Mouse (Mus musculus): ENCODE measurements around the gene Clec4n. TPM values are rescaled to one million over a fixed set of nuclear protein-coding genes. Genes with fewer than 3 reads are reported as not detected.
"Not testable (repeated sequence)": the region's sequence is repeated elsewhere in the genome, so short reads cannot be mapped to it uniquely, and the experiment has no call there.

The Clec4n gene
- polyA plus RNA-seq, 1 experiment from 2014 or later, result 0.51 TPM

DNA sequence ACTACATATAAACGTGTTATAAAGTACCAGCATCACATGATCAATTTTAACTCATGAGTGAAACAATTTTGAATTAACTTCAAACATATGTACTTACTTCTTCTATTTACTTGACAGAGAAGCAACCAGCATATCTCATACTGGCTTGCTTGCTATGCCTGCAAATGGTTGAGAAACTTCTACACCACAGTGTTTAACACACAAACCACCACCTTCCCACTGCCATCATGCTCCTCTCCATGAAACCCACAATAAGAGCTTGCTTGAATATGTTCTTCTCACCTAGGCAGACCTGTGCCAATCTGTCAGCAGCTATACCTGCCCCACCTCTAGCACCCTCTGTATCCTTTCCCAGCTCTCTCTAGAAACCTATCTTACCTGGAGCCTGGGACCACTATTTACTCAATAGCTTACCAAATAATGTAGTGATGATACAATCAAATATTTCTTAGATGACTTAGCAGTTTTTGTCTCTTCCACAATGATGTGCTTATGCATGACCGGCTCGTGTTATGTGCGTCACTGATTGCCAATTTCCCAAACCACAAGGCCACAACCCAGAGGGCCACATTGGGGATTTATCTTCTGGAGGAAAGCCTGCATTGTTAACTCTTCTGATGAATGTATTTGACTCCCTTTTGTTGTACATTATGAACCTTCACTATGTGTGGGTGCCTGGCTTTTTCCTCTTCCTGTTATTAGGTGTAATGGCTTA, 30.4 kb downstream of the Clec4n start:
- no peaks in the 10 kb centered on the region for H3K27me3 ChIP-seq
- 88% methylated on average over 4 of the region's 4 CpGs for WGBS
- no peak overlapping the region for H3K4me2 ChIP-seq
- H3K36me3 ChIP-seq (replicated peaks), result no peaks in the 10 kb centered on the region
- H3K4me3 ChIP-seq (replicated peaks), result no peak overlapping the region
- no peaks in the 10 kb centered on the region for H3K4me1 ChIP-seq
- H3K9me3 ChIP-seq, result no peaks in the 10 kb centered on the region
- ATAC-seq (ENCODE audit: low FRiP score), result no peak
- no peak overlapping the region for H3K27ac ChIP-seq
- no peak overlapping the region for H3K9ac ChIP-seq

DNA sequence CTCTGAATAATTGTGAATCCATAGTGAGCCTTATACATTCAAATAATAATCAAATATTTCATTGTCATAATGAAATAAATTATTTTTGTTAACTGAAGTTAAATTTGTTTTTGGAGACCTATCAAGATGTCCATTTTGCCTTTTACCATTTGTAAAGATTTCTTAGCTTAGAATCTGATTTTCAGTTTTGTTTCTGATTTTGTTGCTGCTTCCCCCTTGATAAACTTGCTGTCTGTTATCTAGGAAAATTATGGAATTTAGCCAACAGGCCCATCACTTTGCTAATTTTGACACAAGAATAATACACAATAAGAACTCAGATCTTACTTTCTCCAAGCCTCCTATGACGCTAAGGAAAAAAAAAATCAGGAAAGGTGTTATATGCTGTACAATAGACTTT, 31.2 kb downstream of the Clec4n start:
- H3K4me2 ChIP-seq, result no peak overlapping the region
- H3K9ac ChIP-seq, result no peak overlapping the region
- H3K27me3 ChIP-seq, result no peaks in the 10 kb centered on the region
- WGBS, result 97% methylated on average over 1 of the region's 1 CpGs
- no peaks in the 10 kb centered on the region for H3K9me3 ChIP-seq
- no peak for ATAC-seq (ENCODE audit: low FRiP score)
- no peak overlapping the region for H3K4me3 ChIP-seq (replicated peaks)
- no peak overlapping the region for H3K27ac ChIP-seq
- H3K36me3 ChIP-seq (replicated peaks), result no peaks in the 10 kb centered on the region
- no peaks in the 10 kb centered on the region for H3K4me1 ChIP-seq

DNA sequence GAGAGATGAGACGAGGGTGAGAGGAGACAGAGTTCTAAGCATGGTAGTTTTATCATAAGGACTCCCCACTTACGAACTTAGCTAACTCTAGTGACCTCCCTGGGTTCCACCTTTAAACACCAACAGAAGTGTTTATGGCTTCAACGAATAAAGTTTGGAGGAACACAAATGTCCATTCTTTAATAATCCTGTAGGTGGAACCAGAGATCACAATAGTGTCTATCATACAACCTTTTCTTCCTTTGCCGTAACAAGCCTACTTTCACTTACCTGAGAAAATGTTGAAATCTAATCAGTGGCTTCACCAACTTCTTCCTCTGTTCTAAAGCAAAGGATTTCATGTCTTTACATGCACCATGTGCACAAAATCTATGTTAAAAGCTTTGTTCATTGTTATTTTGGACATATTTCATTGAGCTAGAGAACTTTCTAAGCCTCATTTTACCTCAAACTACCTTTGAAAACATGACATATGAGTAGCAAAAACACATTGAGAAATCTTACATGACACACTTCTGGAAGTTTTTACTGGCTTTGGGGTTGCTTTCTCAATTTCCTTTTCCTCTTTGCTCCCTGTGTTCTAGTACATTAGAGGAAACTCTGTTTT, 32.0 kb downstream of the Clec4n start, which contains the start of gene Clec4d:
TSS of gene Clec4d (plus strand) at position 557 of the 607 bp plus-strand sequence.
- Histone ChIP-seq H3K27me3 (no peaks in the 10 kb centered on the region), H3K9me3 (no peaks in the 10 kb centered on the region), H3K4me1 (no peaks in the 10 kb centered on the region), H3K27ac (no peak within 1 kb of the TSS), H3K4me2 (no peak within 1 kb of the TSS), H3K36me3 (replicated peaks) (no peaks in the 10 kb centered on the region), H3K9ac (no peak within 1 kb of the TSS), H3K4me3 (replicated peaks) (no peak within 1 kb of the TSS)
- WGBS, result 84% methylated on average over 4 of the region's 4 CpGs
- no peak for ATAC-seq (ENCODE audit: low FRiP score)

DNA sequence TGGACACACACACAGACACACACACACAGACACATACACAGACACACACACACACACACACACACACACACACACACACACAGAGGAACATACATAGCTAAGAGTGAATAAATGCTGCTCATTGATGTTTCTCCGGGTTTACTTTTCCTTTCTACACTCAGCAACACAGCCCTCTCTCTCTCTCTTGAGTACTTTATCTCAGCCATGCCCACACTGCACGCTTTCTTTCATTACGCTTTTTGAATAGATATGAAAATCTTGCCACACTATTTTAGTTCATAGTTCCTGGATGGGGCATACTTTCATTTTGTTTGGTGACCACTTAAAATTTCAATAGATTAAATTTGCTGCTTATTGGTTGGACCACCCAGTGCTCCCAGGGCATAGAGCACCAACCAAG, 34.6 kb downstream of the Clec4n start:
- Histone ChIP-seq H3K27ac (no peak overlapping the region), H3K4me3 (replicated peaks) (no peak overlapping the region), H3K4me1 (no peaks in the 10 kb centered on the region), H3K36me3 (replicated peaks) (no peaks in the 10 kb centered on the region), H3K27me3 (no peaks in the 10 kb centered on the region), H3K4me2 (no peak overlapping the region), H3K9me3 (no peaks in the 10 kb centered on the region), H3K9ac (no peak overlapping the region)
- 91% methylated on average over 3 of the region's 3 CpGs for WGBS
- no peak for ATAC-seq (ENCODE audit: low FRiP score)

DNA sequence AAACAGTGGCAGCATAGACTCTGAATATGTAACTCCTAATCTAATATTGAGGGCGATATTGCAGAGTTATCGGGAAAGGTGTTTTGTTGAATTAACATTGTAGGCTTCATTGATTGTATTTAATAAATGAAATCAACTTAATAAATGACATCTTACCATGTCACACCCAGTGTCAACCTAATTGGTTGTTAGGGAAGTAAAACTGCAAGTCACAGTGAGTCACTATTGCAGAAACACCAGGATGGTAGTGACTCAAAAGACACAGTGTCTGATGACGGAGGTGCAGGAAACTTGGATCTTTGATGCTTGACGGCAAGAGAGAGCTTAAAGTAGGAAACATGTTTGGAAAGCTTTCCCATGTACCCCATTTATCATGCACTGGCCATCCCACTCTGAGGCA, 36.2 kb downstream of the Clec4n start:
- Histone ChIP-seq H3K27me3 (no peaks in the 10 kb centered on the region), H3K4me1 (no peaks in the 10 kb centered on the region)
- ATAC-seq (ENCODE audit: low FRiP score), result no peak

DNA sequence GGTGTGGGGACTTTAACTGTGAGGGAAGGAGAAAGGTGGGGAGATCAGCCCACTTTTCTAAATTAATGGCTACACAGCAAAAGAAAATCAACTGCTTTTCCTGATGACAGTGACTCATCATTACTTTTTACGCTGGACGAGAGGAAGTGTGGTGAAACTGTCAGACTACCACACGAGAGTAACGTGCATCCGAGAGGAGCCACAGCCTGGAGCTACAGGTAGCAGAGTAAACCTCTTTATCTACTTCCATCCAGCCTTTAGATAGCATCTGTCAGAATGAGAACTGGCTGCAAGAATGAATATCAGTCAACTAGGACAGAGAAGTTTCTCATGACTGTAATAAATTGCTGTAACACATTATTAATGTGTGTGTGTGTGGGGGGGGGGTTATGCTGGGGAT, 37.3 kb downstream of the Clec4n start:
- no peaks in the 10 kb centered on the region for H3K27me3 ChIP-seq
- H3K9me3 ChIP-seq, result no peaks in the 10 kb centered on the region
- WGBS, result 85% methylated on average over 5 of the region's 5 CpGs
- no peak overlapping the region for H3K4me2 ChIP-seq
- no peaks in the 10 kb centered on the region for H3K36me3 ChIP-seq (replicated peaks)
- no peak overlapping the region for H3K4me3 ChIP-seq (replicated peaks)
- H3K27ac ChIP-seq, result no peak overlapping the region
- ATAC-seq (ENCODE audit: low FRiP score), result no peak
- no peak overlapping the region for H3K9ac ChIP-seq
- H3K4me1 ChIP-seq, result no peaks in the 10 kb centered on the region

More for the DNA sequence above, 36.2 kb downstream of the Clec4n start:
- Histone ChIP-seq H3K4me3 (replicated peaks) (no peak overlapping the region), H3K4me2 (no peak overlapping the region), H3K36me3 (replicated peaks) (no peaks in the 10 kb centered on the region), H3K9ac (no peak overlapping the region), H3K27ac (no peak overlapping the region), H3K9me3 (no peaks in the 10 kb centered on the region)
- 93% methylated on average over 4 of the region's 4 CpGs for WGBS

DNA sequence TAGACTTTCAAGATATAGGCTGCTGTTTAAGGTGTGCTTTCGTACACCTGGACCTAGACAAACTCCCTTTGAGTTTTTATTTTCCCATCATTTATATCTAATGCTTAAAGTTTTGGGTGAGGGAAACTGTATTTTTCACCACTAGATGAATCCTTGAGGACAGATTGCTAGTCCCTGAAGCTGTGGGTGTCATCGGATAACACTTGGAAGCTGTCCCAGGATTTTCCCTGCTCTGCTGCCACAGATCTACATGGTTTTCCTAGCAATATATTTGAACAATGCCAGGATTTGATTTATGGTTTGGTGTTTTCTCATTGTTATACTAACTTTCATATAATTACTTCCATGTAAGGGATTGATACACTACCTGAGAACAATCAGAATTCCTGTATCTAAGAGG, 49.8 kb downstream of the Clec4n start:
- H3K9ac ChIP-seq, result no peak overlapping the region
- H3K4me2 ChIP-seq, result no peak overlapping the region
- H3K27me3 ChIP-seq, result no peaks in the 10 kb centered on the region
- no peaks in the 10 kb centered on the region for H3K9me3 ChIP-seq
- H3K27ac ChIP-seq, result no peak overlapping the region
- ATAC-seq (ENCODE audit: low FRiP score), result no peak
- no peaks in the 10 kb centered on the region for H3K36me3 ChIP-seq (replicated peaks)
- H3K4me3 ChIP-seq (replicated peaks), result no peak overlapping the region
- 84% methylated on average over 2 of the region's 2 CpGs for WGBS
- H3K4me1 ChIP-seq, result no peaks in the 10 kb centered on the region

DNA sequence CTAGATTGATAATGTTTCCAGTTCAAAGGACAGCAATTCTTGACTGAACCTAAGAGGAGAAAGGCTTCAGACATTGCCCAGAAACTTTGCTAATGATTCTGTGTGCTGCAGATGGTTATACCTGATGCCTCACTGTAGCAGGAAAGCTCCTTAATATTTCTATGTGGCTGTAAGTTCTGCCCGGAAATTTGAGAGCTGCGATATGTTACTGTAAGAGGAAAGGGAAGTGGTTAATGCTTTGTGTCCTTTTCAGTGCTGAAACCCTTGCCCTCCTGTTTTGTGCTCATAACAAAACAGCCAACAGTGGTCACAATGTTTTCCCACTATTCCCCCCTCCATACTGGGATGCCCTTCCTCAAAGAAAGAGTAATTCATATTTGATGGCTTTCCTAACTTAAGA, 56.7 kb downstream of the Clec4n start:
- H3K9ac ChIP-seq, result no peak overlapping the region
- H3K27ac ChIP-seq, result no peak overlapping the region
- H3K4me3 ChIP-seq (replicated peaks), result no peak overlapping the region
- no peak for ATAC-seq (ENCODE audit: low FRiP score)
- no peaks in the 10 kb centered on the region for H3K9me3 ChIP-seq
- H3K4me1 ChIP-seq, result no peaks in the 10 kb centered on the region
- H3K36me3 ChIP-seq (replicated peaks), result no peaks in the 10 kb centered on the region
- H3K27me3 ChIP-seq, result no peaks in the 10 kb centered on the region
- WGBS, result 95% methylated on average over 2 of the region's 2 CpGs
- H3K4me2 ChIP-seq, result no peak overlapping the region

DNA sequence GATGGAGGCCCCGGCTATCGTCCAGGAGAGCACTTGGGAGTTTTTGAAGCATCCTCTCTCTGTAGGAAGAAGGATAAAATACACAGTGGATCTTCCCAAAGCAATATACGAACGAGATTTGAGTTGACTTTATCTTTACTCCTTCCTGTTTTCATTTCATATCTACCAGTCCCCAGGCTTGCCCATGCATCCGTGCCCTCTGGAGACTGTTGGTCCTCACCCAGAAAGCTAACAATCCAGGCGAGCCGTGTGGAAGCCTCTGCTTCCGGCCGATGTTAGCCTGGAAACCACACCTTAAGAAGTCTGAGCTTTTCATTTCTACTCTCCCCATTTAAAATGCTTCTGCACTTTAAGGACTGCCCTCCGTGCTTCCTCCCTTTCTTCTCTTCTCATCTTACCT, 59.3 kb downstream of the Clec4n start:
- 83% methylated on average over 10 of the region's 10 CpGs for WGBS

DNA sequence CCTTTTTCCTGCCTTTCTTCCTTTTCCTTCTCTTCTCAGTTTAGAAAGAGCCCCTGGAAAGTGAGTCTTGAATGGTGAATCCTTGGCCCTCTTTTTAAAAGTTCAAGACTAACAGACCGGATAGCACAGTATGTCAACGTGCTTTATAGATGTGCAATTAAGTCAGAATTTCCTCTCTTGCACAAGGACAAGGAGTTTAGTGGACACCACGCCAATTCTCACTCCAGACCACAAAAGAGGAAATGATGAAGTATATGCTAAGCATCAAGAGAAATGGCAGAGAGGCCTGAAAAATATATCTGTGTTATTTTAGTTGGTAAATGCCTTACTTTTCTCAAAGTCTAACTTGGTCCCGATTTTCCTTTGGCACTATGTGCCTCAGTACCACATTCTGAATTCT, 60.1 kb downstream of the Clec4n start, which contains the start of gene Clec4e:
TSS of gene Clec4e (minus strand) at position 118 of the 400 bp plus-strand sequence.
- no peaks in the 10 kb centered on the region for H3K9me3 ChIP-seq
- H3K27me3 ChIP-seq, result no peaks in the 10 kb centered on the region
- H3K36me3 ChIP-seq (replicated peaks), result no peaks in the 10 kb centered on the region
- WGBS, result 85% methylated on average over 4 of the region's 4 CpGs
- no peak within 1 kb of the TSS for H3K9ac ChIP-seq
- ATAC-seq (ENCODE audit: low FRiP score), result no peak
- no peak within 1 kb of the TSS for H3K4me3 ChIP-seq (replicated peaks)
- H3K27ac ChIP-seq, result no peak within 1 kb of the TSS
- no peaks in the 10 kb centered on the region for H3K4me1 ChIP-seq
- H3K4me2 ChIP-seq, result no peak within 1 kb of the TSS

More for the DNA sequence above, 59.3 kb downstream of the Clec4n start:
- H3K27ac ChIP-seq, result no peak overlapping the region
- no peak for ATAC-seq (ENCODE audit: low FRiP score)
- no peaks in the 10 kb centered on the region for H3K9me3 ChIP-seq
- no peaks in the 10 kb centered on the region for H3K36me3 ChIP-seq (replicated peaks)
- H3K4me2 ChIP-seq, result no peak overlapping the region
- H3K4me1 ChIP-seq, result no peaks in the 10 kb centered on the region
- no peaks in the 10 kb centered on the region for H3K27me3 ChIP-seq
- no peak overlapping the region for H3K4me3 ChIP-seq (replicated peaks)
- H3K9ac ChIP-seq, result no peak overlapping the region

DNA sequence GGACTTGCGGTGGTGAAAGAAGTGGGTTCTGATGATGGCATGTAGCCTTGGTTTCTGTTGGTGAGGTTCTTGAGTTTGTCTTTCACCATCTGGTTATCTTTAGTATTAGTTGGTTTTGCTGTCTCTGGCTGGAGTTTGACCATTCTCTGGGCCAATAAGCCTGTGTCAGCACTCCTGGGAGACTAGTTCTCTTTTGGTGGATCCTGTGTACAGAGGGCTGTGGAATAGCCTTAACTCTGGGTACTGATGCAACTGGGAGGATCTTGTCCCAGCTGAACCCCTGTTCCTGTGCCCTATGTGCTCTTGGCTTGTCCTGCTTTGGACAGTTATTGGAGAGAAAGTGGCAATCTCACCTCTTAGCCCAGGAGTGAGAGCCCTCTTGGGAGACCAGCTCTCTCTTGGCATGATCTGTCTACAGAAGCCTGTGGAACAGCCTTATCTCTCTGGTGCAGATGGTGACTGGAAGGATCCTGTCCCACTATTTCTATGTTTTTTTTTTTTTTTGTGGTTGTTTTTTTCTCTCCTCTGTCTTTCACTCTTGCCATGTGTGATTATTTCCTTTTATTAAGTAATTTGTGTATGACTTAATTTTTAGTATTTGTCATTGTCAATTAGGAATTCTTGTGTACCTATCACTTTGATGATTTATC, 63.2 kb downstream of the Clec4n start:
- no peak for ATAC-seq (ENCODE audit: low FRiP score)
- Histone ChIP-seq H3K27me3 (no peaks in the 10 kb centered on the region), H3K36me3 (replicated peaks) (no peaks in the 10 kb centered on the region), H3K4me2 (no peak overlapping the region), H3K9ac (no peak overlapping the region), H3K9me3 (no peaks in the 10 kb centered on the region), H3K4me1 (no peaks in the 10 kb centered on the region), H3K27ac (no peak overlapping the region), H3K4me3 (replicated peaks) (no peak overlapping the region)
- 97% methylated on average over 1 of the region's 1 CpGs for WGBS

DNA sequence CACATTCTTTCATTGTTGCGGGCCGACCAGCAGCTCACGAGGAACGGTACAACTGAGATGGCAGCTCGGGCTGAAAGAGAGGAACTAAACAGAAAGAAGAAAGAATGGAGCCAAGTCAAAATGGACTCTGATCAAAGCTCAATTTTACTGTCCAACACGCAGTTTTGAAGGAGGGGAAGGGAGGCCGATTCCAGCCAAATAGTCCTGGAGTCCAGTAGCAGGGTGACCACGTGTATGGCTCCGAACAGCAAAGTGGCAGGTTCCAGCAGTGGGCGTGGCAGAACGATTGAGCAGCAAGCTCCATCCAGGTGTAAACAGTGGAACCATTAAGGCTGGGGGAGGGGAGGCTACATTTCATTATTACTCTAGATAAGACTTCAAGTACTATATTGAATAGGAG, 63.9 kb downstream of the Clec4n start:
- not testable (repeated sequence) for H3K27me3 ChIP-seq; H3K4me1 ChIP-seq; H3K27ac ChIP-seq; H3K36me3 ChIP-seq (replicated peaks); H3K9ac ChIP-seq; ATAC-seq (ENCODE audit: low FRiP score); H3K4me2 ChIP-seq; H3K4me3 ChIP-seq (replicated peaks); H3K9me3 ChIP-seq
- WGBS, result 92% methylated on average over 11 of the region's 11 CpGs
